Mouse (Mus musculus) heart, embryonic 11.5 days (tissue): ENCODE data around the gene Vnn3. TPM values are rescaled to one million over a fixed set of nuclear protein-coding genes. Genes with fewer than 3 reads are reported as not detected.

Source experiments
- ATAC-seq: fragments of 200-750 bp; cut with Nextera tagmentation; replicated peaks from 2 replicates; pipeline ENCODE4 v1.8.0; 2017; ENCODE audit warnings: moderate library complexity; ENCODE audit not compliant: insufficient number of reproducible peaks, low FRiP score, low TSS enrichment
- H3K27ac ChIP-seq: fragments of 300-500 bp; sonication (generic); 2 replicates; pipeline ENCODE4 v1.5.1; 2014; ENCODE audit warnings: mild to moderate bottlenecking, low read depth, low read length
- H3K27me3 ChIP-seq: fragments of 300-500 bp; sonication (generic); 2 replicates; pipeline ENCODE4 v1.6.1; 2014; ENCODE audit warnings: mild to moderate bottlenecking, low read length, mixed read lengths; ENCODE audit not compliant: control insufficient read depth, insufficient read depth
- H3K36me3 ChIP-seq: fragments of 300-500 bp; sonication (generic); 2 replicates; pipeline ENCODE4 v1.6.1; 2014; ENCODE audit warnings: mild to moderate bottlenecking, low read length, moderate library complexity, mixed read lengths; ENCODE audit not compliant: control insufficient read depth, insufficient read depth
- H3K4me1 ChIP-seq: fragments of 300-500 bp; sonication (generic); 2 replicates; pipeline ENCODE4 v1.6.1; 2014; ENCODE audit warnings: low read length; ENCODE audit not compliant: control insufficient read depth, insufficient read depth
- H3K4me2 ChIP-seq: fragments of 300-500 bp; sonication (generic); 2 replicates; pipeline ENCODE4 v1.6.1; 2014; ENCODE audit warnings: mild to moderate bottlenecking, moderate library complexity
- H3K4me3 ChIP-seq: fragments of 300-500 bp; sonication (generic); 2 replicates; pipeline ENCODE4 v1.5.1; 2014; ENCODE audit warnings: low read depth, low read length
- H3K9ac ChIP-seq: fragments of 300-500 bp; sonication (generic); 2 replicates; pipeline ENCODE4 v1.6.1; 2014; ENCODE audit warnings: mild to moderate bottlenecking, low read depth, low read length, moderate library complexity
- H3K9me3 ChIP-seq: fragments of 300-500 bp; sonication (generic); replicated peaks from 2 replicates; pipeline ENCODE4 v1.6.1; 2016; ENCODE audit warnings: low read length; ENCODE audit not compliant: control insufficient read depth
- WGBS: fragments of 180-500 bp; shearing (Covaris S2); extraction: QIAGEN DNeasy Blood & Tissue Kit; methylation state at CpG from one replicate; pipeline ENCODE4 v1.1.7; 2014; ENCODE audit not compliant: insufficient replicate concordance; 5-methylcytosine and 5-hydroxymethylcytosine counted together
- polyA plus RNA-seq: library from polyadenylated mRNA; unstranded; fragments of >200 nt; fragmentation: Nextera tagmentation; extraction: Ambion mirVana; gene quantifications from 2 replicates; pipeline ENCODE4 v1.2.1, GENCODE M21; 2014

Gene Vnn3
- polyA plus RNA-seq, 1 experiment from 2014 or later = not detected

- no peak for ATAC-seq
- Histone ChIP-seq H3K4me3 (no peak overlapping the region), H3K27ac (no peak overlapping the region), H3K4me1 (no peaks in the 10 kb centered on the region), H3K36me3 (no peaks in the 10 kb centered on the region), H3K9me3 (no peaks in the 10 kb centered on the region), H3K9ac (no peak overlapping the region), H3K4me2 (no peak overlapping the region), H3K27me3 (no peaks in the 10 kb centered on the region)
- WGBS = 80% methylated on average over 1 of the region's 1 CpGs
Measured at GRCm38 (mm10) chr10:23905661-23906060, 54.4 kb downstream of the Vnn3 start.

Other genes with a start within 250 kb of the Vnn3 start
- gene Rps12, start 64.2 kb upstream of the Vnn3 start, polyA plus RNA-seq = 114 TPM in 2 replicates
- gene Slc18b1, start 54.5 kb upstream of the Vnn3 start, polyA plus RNA-seq = 8.1 and 9.3 TPM in 2 replicates
- 7.0 and 7.3 TPM in 2 replicates for gene Vnn1, start 43.2 kb downstream of the Vnn3 start, polyA plus RNA-seq
- not detected in 2 replicates for gene Taar1, start 68.9 kb downstream of the Vnn3 start, polyA plus RNA-seq
- not detected in 2 replicates for gene Taar2, start 87.1 kb downstream of the Vnn3 start, polyA plus RNA-seq
- gene Taar3, start 98.1 kb downstream of the Vnn3 start, polyA plus RNA-seq = not detected in 2 replicates
- gene Taar4, start 109.0 kb downstream of the Vnn3 start, polyA plus RNA-seq = not detected in 2 replicates
- not detected in 2 replicates for gene Taar5, start 119.2 kb downstream of the Vnn3 start, polyA plus RNA-seq
- gene Taar6, start 134.2 kb downstream of the Vnn3 start, polyA plus RNA-seq = not detected in 2 replicates
- not detected in 2 replicates for gene Taar7a, start 142.0 kb downstream of the Vnn3 start, polyA plus RNA-seq
- not detected in 2 replicates for gene Taar7b, start 148.5 kb downstream of the Vnn3 start, polyA plus RNA-seq
- not detected in 2 replicates for gene Taar7d, start 175.8 kb downstream of the Vnn3 start, polyA plus RNA-seq
- not detected in 2 replicates for gene Taar7e, start 186.2 kb downstream of the Vnn3 start, polyA plus RNA-seq
- gene Taar7f, start 198.0 kb downstream of the Vnn3 start, polyA plus RNA-seq = not detected in 2 replicates
- gene Taar8a, start 225.0 kb downstream of the Vnn3 start, polyA plus RNA-seq = not detected in 2 replicates
- gene Taar8b, start 240.8 kb downstream of the Vnn3 start, polyA plus RNA-seq = not detected in 2 replicates